Mouse (Mus musculus) embryonic facial prominence, embryonic 11.5 days (tissue): ENCODE measurements around the gene Gnptg. TPM values are rescaled to one million over a fixed set of nuclear protein-coding genes. Genes with fewer than 3 reads are reported as not detected.
A peak's percentile ranks its signal among the peaks of the same experiment; 100 is the strongest.
"Not testable (repeated sequence)": the region's sequence is repeated elsewhere in the genome, so short reads cannot be mapped to it uniquely, and the experiment has no call there.

Experiments used
- ATAC-seq: fragments of 200-750 bp; cut with Nextera tagmentation; replicated peaks from 2 replicates; pipeline ENCODE4 v1.8.0; 2017; ENCODE audit warnings: low read depth; ENCODE audit not compliant: insufficient number of reproducible peaks, low FRiP score, low TSS enrichment
- DNase-seq: peaks from one replicate; pipeline ENCODE4 v3.0.0-alpha.2; 2015; ENCODE audit warnings: low spot score
- H3K27ac ChIP-seq: fragments of 300-500 bp; sonication (generic); replicated peaks from 2 replicates; pipeline ENCODE4 v1.5.1; 2014; ENCODE audit warnings: mild to moderate bottlenecking, low read depth, low read length, control low read depth
- H3K27me3 ChIP-seq: fragments of 300-500 bp; sonication (generic); 2 replicates; pipeline ENCODE4 v1.6.1; 2014; ENCODE audit warnings: mild to moderate bottlenecking, low read length, moderate library complexity, mixed read lengths; ENCODE audit not compliant: control insufficient read depth, insufficient read depth
- H3K36me3 ChIP-seq: fragments of 300-500 bp; sonication (generic); replicated peaks from 2 replicates; pipeline ENCODE4 v1.6.1; 2014; ENCODE audit warnings: low read depth, mild to moderate bottlenecking, low read length, moderate library complexity, mixed read lengths; ENCODE audit not compliant: control insufficient read depth, insufficient read depth
- H3K4me1 ChIP-seq: fragments of 300-500 bp; sonication (generic); 2 replicates; pipeline ENCODE4 v1.6.1; 2014; ENCODE audit warnings: low read length, mixed read lengths; ENCODE audit not compliant: control insufficient read depth, insufficient read depth
- H3K4me2 ChIP-seq: fragments of 300-500 bp; sonication (generic); 2 replicates; pipeline ENCODE4 v1.6.1; 2014; ENCODE audit warnings: low read depth, mild to moderate bottlenecking, control low read depth, low read length, moderate library complexity
- H3K4me3 ChIP-seq: fragments of 300-500 bp; sonication (generic); 2 replicates; pipeline ENCODE4 v1.5.1; 2014; ENCODE audit warnings: low read depth, low read length, control low read depth
- H3K9ac ChIP-seq: fragments of 300-500 bp; sonication (generic); replicated peaks from 2 replicates; pipeline ENCODE4 v1.6.1; 2014; ENCODE audit warnings: mild to moderate bottlenecking, control low read depth, low read length
- H3K9me3 ChIP-seq: fragments of 300-500 bp; sonication (generic); replicated peaks from 2 replicates; pipeline ENCODE4 v1.6.1; 2016; ENCODE audit warnings: mild to moderate bottlenecking, low read length, inconsistent platforms, mixed read lengths; ENCODE audit not compliant: control insufficient read depth
- WGBS: fragments of 180-500 bp; shearing (Covaris S2); extraction: QIAGEN DNeasy Blood & Tissue Kit; methylation state at CpG from one replicate; pipeline ENCODE4 v1.1.7; 2014; 5-methylcytosine and 5-hydroxymethylcytosine counted together
- polyA plus RNA-seq: library from polyadenylated mRNA; unstranded; fragments of >200 nt; fragmentation: Nextera tagmentation; extraction: Ambion mirVana; gene quantifications from 2 replicates; pipeline ENCODE4 v1.2.1, GENCODE M21; 2014

Gene Gnptg
- polyA plus RNA-seq, 1 experiment from 2014 or later = 32.6 TPM

- Histone ChIP-seq H3K4me2 (no peak overlapping the region), H3K9me3 (no peaks in the 10 kb centered on the region), H3K4me1 (peaks cover 6% of the 10 kb centered on the region), H3K4me3 (no peak overlapping the region), H3K9ac (0 out of 2 replicates have a peak overlapping the region, but pooled peaks have one; percentile 18), H3K27ac (no peak overlapping the region), H3K36me3 (no peaks in the 10 kb centered on the region), H3K27me3 (peaks cover 17% of the 10 kb centered on the region)
- DNase-seq = no peak
- WGBS = 32% methylated on average over 10 of the region's 10 CpGs
- no peak for ATAC-seq
Measured at GRCm38 (mm10) chr17:25253760-25254159, 13.8 kb upstream of the Gnptg start.

GRCm38 (mm10) chr17:25252643-25253042 lies 12.7 kb upstream of the Gnptg start:
- Histone ChIP-seq H3K4me2 (no peak overlapping the region), H3K27me3 (peaks cover 17% of the 10 kb centered on the region), H3K9ac (no peak overlapping the region), H3K4me1 (peaks cover 6% of the 10 kb centered on the region), H3K27ac (no peak overlapping the region), H3K9me3 (no peaks in the 10 kb centered on the region), H3K36me3 (no peaks in the 10 kb centered on the region), H3K4me3 (no peak overlapping the region)
- DNase-seq = no peak
- 42% methylated on average over 3 of the region's 3 CpGs for WGBS
- no peak for ATAC-seq

GRCm38 (mm10) chr17:25250181-25250835 lies 10.4 kb upstream of the Gnptg start:
- DNase-seq (no peak), ATAC-seq (no peak)
- WGBS = 76% methylated on average over 8 of the region's 8 CpGs
- Histone ChIP-seq H3K9me3 (no peaks in the 10 kb centered on the region), H3K4me2 (no peak overlapping the region), H3K4me1 (no peaks in the 10 kb centered on the region; the same call in 1 of the 2 replicates), H3K27me3 (peaks cover 8% of the 10 kb centered on the region; the same call in 1 of the 2 replicates), H3K9ac (no peak overlapping the region), H3K4me3 (no peak overlapping the region), H3K27ac (no peak overlapping the region), H3K36me3 (no peaks in the 10 kb centered on the region; the same call in 1 of the 2 replicates)

GRCm38 (mm10) chr17:25248033-25248750 lies 8.3 kb upstream of the Gnptg start:
- Histone ChIP-seq H3K27me3 (no peaks in the 10 kb centered on the region), H3K9ac (no peak overlapping the region), H3K36me3 (peaks cover 2% of the 10 kb centered on the region; the same call in 1 of the 2 replicates), H3K27ac (no peak overlapping the region), H3K4me3 (no peak overlapping the region), H3K9me3 (no peaks in the 10 kb centered on the region), H3K4me2 (no peak overlapping the region), H3K4me1 (no peaks in the 10 kb centered on the region)
- DNase-seq (no peak), ATAC-seq (no peak)
- 82% methylated on average over 18 of the region's 18 CpGs for WGBS

- H3K4me3 ChIP-seq = no peak overlapping the region
- WGBS = 84% methylated on average over 16 of the region's 16 CpGs
- peaks cover 4% of the 10 kb centered on the region for H3K4me1 ChIP-seq
- no peaks in the 10 kb centered on the region for H3K27me3 ChIP-seq
- no peaks in the 10 kb centered on the region for H3K9me3 ChIP-seq
- no peak for DNase-seq
- ATAC-seq = no peak
- no peak overlapping the region for H3K9ac ChIP-seq
- peaks cover 7% of the 10 kb centered on the region for H3K36me3 ChIP-seq
- H3K27ac ChIP-seq = no peak overlapping the region
- no peak overlapping the region for H3K4me2 ChIP-seq
Measured at GRCm38 (mm10) chr17:25244239-25244638, 4.3 kb upstream of the Gnptg start.

- peaks cover 4% of the 10 kb centered on the region for H3K4me1 ChIP-seq
- no peak overlapping the region for H3K4me3 ChIP-seq
- no peak for ATAC-seq
- H3K4me2 ChIP-seq = no peak overlapping the region
- no peaks in the 10 kb centered on the region for H3K9me3 ChIP-seq
- WGBS = 88% methylated on average over 11 of the region's 11 CpGs
- H3K36me3 ChIP-seq = peaks cover 7% of the 10 kb centered on the region
- H3K27me3 ChIP-seq = no peaks in the 10 kb centered on the region
- H3K27ac ChIP-seq = no peak overlapping the region
- no peak for DNase-seq
- H3K9ac ChIP-seq = no peak overlapping the region
Measured at GRCm38 (mm10) chr17:25243131-25243780, 3.3 kb upstream of the Gnptg start.

- DNase-seq (no peak), ATAC-seq (no peak)
- H3K4me2 ChIP-seq = no peak overlapping the region
- no peaks in the 10 kb centered on the region for H3K27me3 ChIP-seq
- no peak overlapping the region for H3K27ac ChIP-seq
- no peak overlapping the region for H3K4me3 ChIP-seq
- H3K9ac ChIP-seq = no peak overlapping the region
- peaks cover 3% of the 10 kb centered on the region for H3K36me3 ChIP-seq
- H3K4me1 ChIP-seq = no peaks in the 10 kb centered on the region
- 87% methylated on average over 9 of the region's 9 CpGs for WGBS
- no peaks in the 10 kb centered on the region for H3K9me3 ChIP-seq
Measured at GRCm38 (mm10) chr17:25235635-25236034, 4.3 kb downstream of the Gnptg start.

GRCm38 (mm10) chr17:25231621-25232020 lies 8.3 kb downstream of the Gnptg start:
- H3K9ac ChIP-seq, DNase-seq: not testable (repeated sequence)

More at GRCm38 (mm10) chr17:25231621-25232020, 8.3 kb downstream of the Gnptg start:
- not testable (repeated sequence) for H3K27me3 ChIP-seq, H3K9me3 ChIP-seq, H3K4me2 ChIP-seq, H3K4me3 ChIP-seq, H3K4me1 ChIP-seq, H3K27ac ChIP-seq, H3K36me3 ChIP-seq
- peak; percentile 61; the same call in 1 of the 2 replicates for ATAC-seq
- WGBS = 97% methylated on average over 4 of the region's 11 CpGs
